Mouse (Mus musculus): Measurements from ENCODE around the gene Gm9639. TPM values are rescaled to one million over a fixed set of nuclear protein-coding genes. Genes with fewer than 3 reads are reported as not detected.
"Not testable (repeated sequence)": the region's sequence is repeated elsewhere in the genome, so short reads cannot be mapped to it uniquely, and the experiment has no call there.

Gene Gm9639
- polyA plus RNA-seq, 1 experiment from 2014 or later, result not detected

DNA sequence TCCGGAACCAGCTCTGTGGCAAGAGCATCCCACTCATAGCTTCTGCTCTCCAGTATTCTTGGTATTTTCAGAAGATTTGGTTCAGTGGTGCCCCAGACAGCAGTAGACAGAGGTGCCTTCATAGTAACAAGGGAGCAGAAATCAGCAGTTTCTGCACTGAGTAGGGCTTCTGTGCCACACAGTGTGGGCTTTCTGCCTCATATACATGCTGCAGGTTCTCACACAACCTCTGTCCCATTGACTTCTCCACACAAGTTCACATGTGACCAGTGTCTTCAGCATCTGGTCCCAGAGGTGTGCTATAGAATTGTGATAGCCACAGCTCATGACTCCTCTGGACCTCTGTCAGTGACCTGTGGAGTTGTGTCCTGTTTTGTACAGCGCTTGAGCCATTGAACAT, 6.3 kb downstream of the Gm9639 start:
- no peak overlapping the region for H3K4me2 ChIP-seq (replicated peaks; ENCODE audit: low read depth)

DNA sequence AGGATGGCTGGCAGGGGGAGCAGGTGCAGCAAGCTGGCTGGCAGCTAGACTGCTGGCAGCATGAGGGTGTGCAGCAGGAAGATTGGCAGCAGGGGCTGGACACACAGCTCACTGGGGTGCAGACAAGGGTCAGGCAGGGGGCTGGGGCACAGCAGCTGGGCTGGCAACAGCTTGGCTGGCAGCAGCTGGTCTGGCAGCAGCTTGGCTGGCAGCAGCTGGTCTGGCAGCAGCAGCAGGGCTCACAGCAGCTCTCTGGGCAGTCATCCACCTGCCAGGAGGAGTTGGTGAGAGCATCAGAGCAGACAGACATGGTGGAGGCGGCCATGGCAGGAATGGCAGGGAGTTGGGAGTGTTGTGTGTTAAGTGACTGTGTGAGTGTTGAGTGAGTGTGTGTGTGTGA, 7.0 kb downstream of the Gm9639 start, which contains the start of gene Gm7137:
Gm7137 (minus strand) TSS at position 325 of the 400 bp plus-strand sequence.
- H3K4me1 ChIP-seq (replicated peaks; ENCODE audit: control insufficient read depth, insufficient read depth, low read length); ATAC-seq; H3K4me2 ChIP-seq (replicated peaks; ENCODE audit: low read depth); H3K4me3 ChIP-seq (ENCODE audit: low read depth, low read length); H3K36me3 ChIP-seq (ENCODE audit: control insufficient read depth, insufficient read depth); H3K27me3 ChIP-seq (replicated peaks; ENCODE audit: control insufficient read depth, insufficient read depth, low read length); H3K9ac ChIP-seq (ENCODE audit: low read depth, low read length); H3K27ac ChIP-seq (ENCODE audit: low read depth, low read length); H3K9me3 ChIP-seq (ENCODE audit: control insufficient read depth): not testable (repeated sequence)
- WGBS, result no CpG with 5 or more reads among the region's 1 CpGs

More for the DNA sequence above, 6.3 kb downstream of the Gm9639 start:
- no peak for ATAC-seq
- Histone ChIP-seq H3K4me1 (replicated peaks; ENCODE audit: control insufficient read depth, insufficient read depth, low read length) (no peaks in the 10 kb centered on the region), H3K27ac (ENCODE audit: low read depth, low read length) (no peak overlapping the region), H3K9ac (ENCODE audit: low read depth, low read length) (no peak overlapping the region), H3K36me3 (ENCODE audit: control insufficient read depth, insufficient read depth) (no peaks in the 10 kb centered on the region), H3K9me3 (ENCODE audit: control insufficient read depth) (no peaks in the 10 kb centered on the region), H3K4me3 (ENCODE audit: low read depth, low read length) (no peak overlapping the region), H3K27me3 (replicated peaks; ENCODE audit: control insufficient read depth, insufficient read depth, low read length) (no peaks in the 10 kb centered on the region)
- TF ChIP-seq CTCF (IDR thresholded peaks at IDR 0.05; ENCODE audit: low read depth), result no peak
- 87% methylated on average over 2 of the region's 2 CpGs for WGBS

DNA sequence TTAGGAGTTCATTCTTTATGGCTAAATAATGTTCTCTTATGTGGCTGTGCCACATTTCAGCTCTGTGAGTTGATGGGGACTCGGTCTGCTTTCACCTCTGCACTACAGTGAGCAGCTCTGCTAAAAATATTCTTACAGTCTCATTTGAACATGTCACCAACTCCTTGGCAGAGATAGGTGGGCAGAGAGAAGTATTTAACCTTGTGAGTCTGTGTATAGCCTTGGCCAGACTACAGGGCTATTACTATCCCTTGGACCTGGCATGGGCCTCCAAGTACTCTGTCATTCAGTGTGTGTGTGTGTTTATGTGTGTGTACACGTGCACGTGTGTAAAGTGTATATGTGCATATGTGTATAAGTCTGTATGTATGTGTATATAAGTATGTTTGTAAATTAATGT, 11.5 kb downstream of the Gm9639 start:
- H3K27me3 ChIP-seq (replicated peaks; ENCODE audit: control insufficient read depth, insufficient read depth, low read length); H3K36me3 ChIP-seq (ENCODE audit: control insufficient read depth, insufficient read depth); H3K9me3 ChIP-seq (ENCODE audit: control insufficient read depth); H3K4me2 ChIP-seq (replicated peaks; ENCODE audit: low read depth); H3K27ac ChIP-seq (ENCODE audit: low read depth, low read length); H3K4me3 ChIP-seq (ENCODE audit: low read depth, low read length); ATAC-seq; H3K9ac ChIP-seq (ENCODE audit: low read depth, low read length); H3K4me1 ChIP-seq (replicated peaks; ENCODE audit: control insufficient read depth, insufficient read depth, low read length): not testable (repeated sequence)
- WGBS, result 86% methylated on average over 1 of the region's 3 CpGs

DNA sequence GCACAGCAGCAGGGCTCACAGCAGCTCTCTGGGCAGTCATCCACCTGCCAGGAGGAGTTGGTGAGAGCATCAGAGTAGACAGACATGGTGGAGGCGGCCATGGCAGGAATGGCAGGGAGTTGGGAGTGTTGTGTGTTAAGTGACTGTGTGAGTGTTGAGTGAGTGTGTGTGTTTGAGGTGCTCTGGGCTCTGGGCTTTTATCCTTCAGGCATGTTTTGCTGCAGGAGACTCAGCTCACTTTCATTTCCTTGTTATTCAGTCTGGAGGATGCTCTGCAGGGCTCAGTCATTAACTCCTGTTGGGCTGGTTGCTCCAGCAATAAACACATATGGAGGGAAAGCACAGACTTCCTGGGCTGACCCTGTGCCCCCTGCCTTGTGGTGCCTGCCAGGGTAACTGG, 12.4 kb downstream of the Gm9639 start, which contains the start of gene Gm3250:
Gm3250 (minus strand) TSS at position 101 of the 400 bp plus-strand sequence.
- H3K27ac ChIP-seq (ENCODE audit: low read depth, low read length); H3K4me3 ChIP-seq (ENCODE audit: low read depth, low read length); ATAC-seq; H3K9ac ChIP-seq (ENCODE audit: low read depth, low read length); H3K9me3 ChIP-seq (ENCODE audit: control insufficient read depth); H3K4me2 ChIP-seq (replicated peaks; ENCODE audit: low read depth); H3K4me1 ChIP-seq (replicated peaks; ENCODE audit: control insufficient read depth, insufficient read depth, low read length); H3K36me3 ChIP-seq (ENCODE audit: control insufficient read depth, insufficient read depth); H3K27me3 ChIP-seq (replicated peaks; ENCODE audit: control insufficient read depth, insufficient read depth, low read length): not testable (repeated sequence)
- 67% methylated on average over 1 of the region's 1 CpGs for WGBS

DNA sequence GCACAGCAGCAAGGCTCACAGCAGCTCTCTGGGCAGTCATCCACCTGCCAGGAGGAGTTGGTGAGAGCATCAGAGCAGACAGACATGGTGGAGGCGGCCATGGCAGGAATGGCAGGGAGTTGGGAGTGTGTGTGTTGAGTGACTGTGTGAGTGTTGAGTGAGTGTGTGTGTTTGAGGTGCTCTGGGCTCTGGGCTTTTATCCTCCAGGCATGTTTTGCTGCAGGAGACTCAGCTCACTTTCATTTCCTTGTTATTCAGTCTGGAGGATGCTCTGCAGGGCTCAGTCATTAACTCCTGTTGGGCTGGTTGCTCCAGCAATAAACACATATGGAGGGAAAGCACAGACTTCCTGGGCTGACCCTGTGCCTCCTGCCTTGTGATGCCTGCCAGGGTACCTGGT, 18.0 kb downstream of the Gm9639 start, which contains the start of gene Gm7138:
Gm7138 (minus strand) TSS at position 101 of the 400 bp plus-strand sequence.
- not testable (repeated sequence) for H3K4me2 ChIP-seq (replicated peaks; ENCODE audit: low read depth); H3K36me3 ChIP-seq (ENCODE audit: control insufficient read depth, insufficient read depth); H3K4me1 ChIP-seq (replicated peaks; ENCODE audit: control insufficient read depth, insufficient read depth, low read length); H3K27ac ChIP-seq (ENCODE audit: low read depth, low read length); H3K9me3 ChIP-seq (ENCODE audit: control insufficient read depth); H3K27me3 ChIP-seq (replicated peaks; ENCODE audit: control insufficient read depth, insufficient read depth, low read length); H3K4me3 ChIP-seq (ENCODE audit: low read depth, low read length); ATAC-seq; H3K9ac ChIP-seq (ENCODE audit: low read depth, low read length)
- no CpG with 5 or more reads among the region's 1 CpGs for WGBS

DNA sequence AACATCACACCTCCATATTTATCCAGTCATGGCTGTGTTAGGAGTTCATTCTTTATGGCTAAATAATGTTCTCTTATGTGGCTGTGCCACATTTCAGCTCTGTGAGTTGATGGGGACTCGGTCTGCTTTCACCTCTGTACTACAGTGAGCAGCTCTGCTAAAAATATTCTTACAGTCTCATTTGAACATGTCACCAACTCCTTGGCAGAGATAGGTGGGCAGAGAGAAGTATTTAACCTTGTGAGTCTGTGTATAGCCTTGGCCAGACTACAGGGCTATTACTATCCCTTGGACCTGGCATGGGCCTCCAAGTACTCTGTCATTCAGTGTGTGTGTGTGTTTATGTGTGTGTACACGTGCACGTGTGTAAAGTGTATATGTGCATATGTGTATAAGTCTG, 22.7 kb downstream of the Gm9639 start:
- H3K36me3 ChIP-seq (ENCODE audit: control insufficient read depth, insufficient read depth); ATAC-seq; H3K9me3 ChIP-seq (ENCODE audit: control insufficient read depth); H3K4me3 ChIP-seq (ENCODE audit: low read depth, low read length); H3K9ac ChIP-seq (ENCODE audit: low read depth, low read length); H3K4me2 ChIP-seq (replicated peaks; ENCODE audit: low read depth); H3K27me3 ChIP-seq (replicated peaks; ENCODE audit: control insufficient read depth, insufficient read depth, low read length); H3K4me1 ChIP-seq (replicated peaks; ENCODE audit: control insufficient read depth, insufficient read depth, low read length); H3K27ac ChIP-seq (ENCODE audit: low read depth, low read length): not testable (repeated sequence)
- WGBS, result 100% methylated on average over 1 of the region's 3 CpGs

DNA sequence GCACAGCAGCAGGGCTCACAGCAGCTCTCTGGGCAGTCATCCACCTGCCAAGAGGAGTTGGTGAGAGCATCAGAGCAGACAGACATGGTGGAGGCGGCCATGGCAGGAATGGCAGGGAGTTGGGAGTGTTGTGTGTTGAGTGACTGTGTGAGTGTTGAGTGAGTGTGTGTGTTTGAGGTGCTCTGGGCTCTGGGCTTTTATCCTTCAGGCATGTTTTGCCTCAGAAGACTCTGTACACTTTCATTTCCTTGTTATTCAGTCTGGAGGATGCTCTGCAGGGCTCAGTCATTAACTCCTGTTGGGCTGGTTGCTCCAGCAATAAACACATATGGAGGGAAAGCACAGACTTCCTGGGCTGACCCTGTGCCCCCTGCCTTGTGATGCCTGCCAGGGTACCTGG, 23.7 kb downstream of the Gm9639 start, which contains the start of gene Gm3238:
Gm3238 (minus strand) TSS at position 101 of the 400 bp plus-strand sequence.
- ATAC-seq; H3K9me3 ChIP-seq (ENCODE audit: control insufficient read depth); H3K4me2 ChIP-seq (replicated peaks; ENCODE audit: low read depth); H3K9ac ChIP-seq (ENCODE audit: low read depth, low read length); H3K27ac ChIP-seq (ENCODE audit: low read depth, low read length); H3K27me3 ChIP-seq (replicated peaks; ENCODE audit: control insufficient read depth, insufficient read depth, low read length); H3K36me3 ChIP-seq (ENCODE audit: control insufficient read depth, insufficient read depth); H3K4me3 ChIP-seq (ENCODE audit: low read depth, low read length); H3K4me1 ChIP-seq (replicated peaks; ENCODE audit: control insufficient read depth, insufficient read depth, low read length): not testable (repeated sequence)
- 80% methylated on average over 1 of the region's 1 CpGs for WGBS
